Mouse (Mus musculus): ENCODE measurements around the gene Gna13.
A peak's percentile ranks its signal among the peaks of the same experiment; 100 is the strongest.

The Gna13 gene

DNA sequence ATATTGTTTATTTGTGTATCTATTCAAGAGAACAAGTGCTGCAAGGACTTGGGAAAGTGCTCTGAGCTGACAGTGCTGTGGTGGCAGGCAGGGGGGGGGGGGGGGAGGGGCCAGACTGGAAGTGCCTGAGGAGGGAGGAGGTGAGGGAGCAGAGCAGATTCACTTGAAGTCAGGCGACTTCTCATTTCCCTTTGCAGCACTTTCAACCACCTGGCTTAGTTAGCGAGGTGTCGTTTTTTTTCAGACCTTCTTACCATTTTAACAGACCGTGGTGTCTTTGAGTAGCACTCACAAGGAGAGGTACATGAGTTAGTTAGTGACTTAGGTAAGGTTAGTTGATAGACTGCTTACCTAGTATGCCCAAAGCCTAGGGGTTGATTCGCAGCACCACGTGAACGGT, 12.8 kb downstream of the Gna13 start:
- DNase-seq (ENCODE audit: low spot score), result no peak

DNA sequence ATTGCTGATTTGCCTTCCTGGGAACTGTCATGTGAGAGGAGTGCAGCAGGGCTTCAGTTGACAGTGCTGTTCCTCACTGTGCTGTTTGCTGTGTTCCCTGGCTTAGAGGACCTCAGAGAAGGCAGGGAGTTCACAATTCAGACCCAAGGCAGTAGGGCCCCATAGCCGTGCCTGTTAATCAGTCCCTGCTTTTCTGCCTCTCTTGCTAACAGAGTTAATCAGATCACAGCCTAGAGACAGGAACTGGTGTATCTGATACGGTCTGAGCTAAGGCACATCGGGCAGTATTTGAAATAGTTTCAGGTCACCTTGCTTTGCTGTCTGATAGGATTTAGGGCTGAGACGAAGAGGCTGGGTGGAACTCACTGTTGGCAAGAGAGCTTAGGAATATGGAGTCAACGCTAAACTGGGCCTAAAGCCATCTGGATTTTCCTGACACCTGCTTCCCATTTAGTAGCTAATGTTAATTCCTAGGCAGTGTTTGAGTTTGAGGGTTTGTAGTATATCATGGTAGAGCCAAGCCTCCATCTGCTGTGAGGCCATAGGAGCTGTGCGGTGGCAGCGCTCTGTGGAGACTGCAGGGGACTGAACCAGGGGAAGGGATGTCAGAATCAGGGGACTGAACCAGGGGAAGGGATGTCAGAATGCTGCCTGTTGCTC, 14.0 kb downstream of the Gna13 start:
- no peak for DNase-seq (ENCODE audit: low spot score)

DNA sequence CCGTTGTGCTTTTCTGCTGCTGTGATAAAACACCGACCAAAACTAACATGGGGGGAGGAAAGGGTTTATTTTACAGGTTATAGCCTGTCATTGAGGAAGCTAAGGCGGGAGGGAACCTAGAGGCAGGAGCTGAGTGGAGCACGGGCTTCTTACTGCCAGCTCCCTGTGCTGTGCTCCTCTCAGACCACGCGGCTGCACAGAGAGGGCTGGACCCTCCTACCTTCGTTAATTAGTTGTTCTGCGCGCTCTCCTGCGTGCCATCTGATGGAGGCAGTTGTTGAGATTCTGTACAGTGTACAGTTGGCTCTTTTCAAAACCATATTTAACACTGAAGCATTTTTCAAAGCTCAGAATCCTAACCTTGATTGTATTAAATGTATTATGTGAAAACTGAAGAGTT, 14.8 kb downstream of the Gna13 start:
- no peak for DNase-seq (ENCODE audit: low spot score)

DNA sequence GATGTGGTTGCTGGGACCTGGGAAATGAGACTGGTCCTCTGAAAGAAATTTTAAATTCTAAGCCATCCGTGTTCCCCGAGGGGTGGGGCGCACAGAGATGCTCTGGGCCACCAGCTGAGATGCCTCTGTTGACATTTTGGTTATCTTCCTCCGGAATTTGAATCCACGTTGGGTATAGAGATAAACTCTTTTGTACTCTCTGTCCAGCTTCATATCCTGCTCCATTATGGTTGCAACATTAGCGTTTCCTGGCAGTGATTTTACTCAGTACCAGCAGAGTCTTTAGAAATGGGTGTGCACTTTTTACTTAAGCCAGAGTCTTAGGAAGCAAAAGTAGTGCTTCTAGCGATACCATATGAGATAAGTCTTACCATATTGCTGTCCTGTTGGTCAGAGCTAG, 15.4 kb downstream of the Gna13 start:
- no peak for DNase-seq (ENCODE audit: low spot score)

DNA sequence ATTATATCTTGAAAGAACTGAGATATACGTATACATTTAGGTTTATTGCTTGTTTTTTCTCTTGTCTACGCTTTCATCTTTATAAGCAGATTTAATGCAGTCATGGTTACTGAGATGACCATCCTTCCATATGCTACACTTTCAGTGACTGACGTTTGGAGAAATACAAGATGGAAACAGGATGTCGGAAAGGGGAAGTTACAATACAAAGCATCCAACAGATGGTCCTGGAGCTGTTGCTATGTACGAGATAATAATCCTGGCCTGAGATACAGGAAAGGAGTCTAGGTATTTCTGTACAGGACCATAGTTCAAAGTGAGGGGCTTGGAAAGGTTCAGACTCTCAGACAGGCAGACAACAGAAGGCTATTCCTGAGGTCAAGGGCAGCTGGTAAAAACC, 18.0 kb downstream of the Gna13 start:
- no peak for DNase-seq (ENCODE audit: low spot score)

DNA sequence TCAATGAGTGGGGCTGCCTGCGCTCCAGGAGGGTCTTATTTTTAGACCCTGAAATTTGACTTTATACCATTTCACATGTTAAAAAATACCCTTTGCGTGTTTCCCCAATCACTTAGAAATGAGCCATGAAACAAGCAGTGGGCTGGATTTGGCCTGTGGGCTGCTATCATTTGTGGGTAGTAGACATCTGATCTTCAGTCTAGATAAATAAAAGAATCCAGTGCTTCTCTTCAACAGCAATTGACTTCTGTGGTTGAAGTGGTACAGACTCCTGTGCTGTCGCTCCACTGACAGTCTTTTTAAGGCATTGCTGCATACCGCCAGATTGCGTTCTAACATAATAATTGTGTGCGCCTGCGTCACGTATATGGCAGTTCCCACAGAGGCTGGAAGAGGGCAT, 22.7 kb downstream of the Gna13 start:
- DNase-seq (ENCODE audit: low spot score), result no peak

DNA sequence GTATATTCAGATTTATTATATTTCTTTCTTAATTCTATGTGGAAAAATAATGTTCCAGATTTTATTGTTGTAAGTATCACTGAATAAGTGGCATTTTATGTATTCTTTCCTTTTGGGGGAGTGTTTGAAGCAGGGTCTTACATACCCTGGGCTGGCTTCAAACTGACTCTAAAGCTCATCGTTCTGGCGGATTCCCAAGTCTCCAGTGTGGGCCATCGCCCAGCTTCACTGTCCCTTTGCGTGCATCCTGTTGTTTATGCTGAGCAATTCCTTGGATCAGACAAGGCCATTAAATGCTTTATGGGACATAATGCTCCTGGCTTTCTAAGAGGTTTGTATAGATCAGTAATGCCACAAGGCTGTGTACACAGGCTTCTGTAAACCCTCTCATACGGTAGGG, 26.4 kb downstream of the Gna13 start:
- no peak for DNase-seq (ENCODE audit: low spot score)

DNA sequence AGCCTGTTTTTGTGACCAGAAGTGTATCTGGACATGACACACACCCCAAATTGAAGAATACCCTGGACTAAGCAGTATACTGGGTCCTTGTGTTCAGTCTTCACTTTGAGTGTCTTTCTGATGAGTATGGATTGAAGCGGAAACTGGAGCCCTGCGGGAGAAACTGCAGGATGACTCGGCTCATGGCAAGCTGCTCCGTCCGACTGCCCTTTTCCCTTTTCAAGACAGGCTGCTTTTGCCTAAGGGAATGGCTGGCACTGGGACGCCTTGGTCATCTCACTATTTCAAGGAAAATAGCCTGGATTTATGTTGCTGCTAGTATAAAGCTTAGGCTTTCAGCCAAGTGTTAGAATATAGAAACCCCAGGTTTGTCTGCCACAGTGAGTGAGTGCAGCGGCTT, 28.6 kb downstream of the Gna13 start:
- DNase-seq (ENCODE audit: low spot score), result no peak

DNA sequence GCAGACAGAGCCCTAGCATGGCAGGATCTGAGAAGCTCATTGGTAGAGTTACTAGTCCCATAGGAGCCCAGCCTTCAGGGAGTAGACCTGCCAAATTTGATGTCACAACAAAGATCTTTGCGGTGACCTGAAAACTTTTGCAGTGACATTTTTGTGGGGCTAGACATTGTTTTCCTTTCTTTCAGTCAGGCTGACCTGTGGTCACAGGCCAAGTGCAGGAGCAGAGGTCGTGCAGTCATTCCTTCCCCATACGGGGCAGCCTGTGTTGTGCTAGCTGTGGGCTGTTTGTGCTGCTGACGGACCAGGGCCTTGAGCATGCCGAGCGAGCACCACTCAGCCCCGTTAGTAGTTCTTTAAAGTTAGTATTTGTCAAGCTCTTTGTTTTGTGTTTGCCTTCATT, 29.1 kb downstream of the Gna13 start:
- peak; percentile 31 for DNase-seq (ENCODE audit: low spot score)

DNA sequence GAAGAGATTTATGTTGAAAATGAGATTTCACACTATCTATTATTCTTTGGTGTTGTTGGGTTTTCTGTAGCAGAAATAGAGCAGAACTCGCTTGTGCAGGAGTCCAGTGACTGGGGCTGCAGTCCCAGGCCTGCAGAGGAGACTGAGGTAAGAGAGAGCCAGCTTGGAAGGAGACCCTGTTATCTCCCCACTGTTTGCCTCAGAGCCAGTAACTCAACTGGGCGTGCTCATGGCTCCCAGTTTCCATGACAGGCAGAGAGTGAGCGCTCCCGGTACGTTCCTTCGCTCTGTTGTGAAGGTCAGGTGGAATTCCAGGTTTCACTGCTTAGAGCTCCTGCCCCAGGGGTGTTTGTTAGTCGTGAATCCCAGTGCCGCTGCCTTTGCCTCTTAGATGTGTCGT, 30.0 kb downstream of the Gna13 start:
- no peak for DNase-seq (ENCODE audit: low spot score)

DNA sequence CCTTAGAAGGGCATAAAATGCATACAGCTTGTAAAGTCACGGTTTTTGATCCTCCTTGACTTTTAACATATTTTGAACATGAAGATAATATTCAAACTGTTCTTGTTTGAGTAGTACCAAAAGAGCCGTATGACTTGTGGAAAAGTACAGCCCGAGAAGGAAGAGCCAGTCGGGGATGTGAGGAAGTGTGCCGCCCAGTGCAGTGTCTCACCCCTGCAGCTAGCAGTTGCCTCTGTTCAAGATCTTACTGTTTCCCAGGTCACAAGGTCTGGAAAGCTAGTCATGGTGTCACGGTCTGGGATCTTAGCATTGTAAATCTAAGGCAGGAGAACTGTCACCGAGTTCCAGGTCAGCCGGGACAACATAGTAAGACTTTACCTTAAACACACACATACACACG, 32.1 kb downstream of the Gna13 start:
- DNase-seq (ENCODE audit: low spot score), result no peak

DNA sequence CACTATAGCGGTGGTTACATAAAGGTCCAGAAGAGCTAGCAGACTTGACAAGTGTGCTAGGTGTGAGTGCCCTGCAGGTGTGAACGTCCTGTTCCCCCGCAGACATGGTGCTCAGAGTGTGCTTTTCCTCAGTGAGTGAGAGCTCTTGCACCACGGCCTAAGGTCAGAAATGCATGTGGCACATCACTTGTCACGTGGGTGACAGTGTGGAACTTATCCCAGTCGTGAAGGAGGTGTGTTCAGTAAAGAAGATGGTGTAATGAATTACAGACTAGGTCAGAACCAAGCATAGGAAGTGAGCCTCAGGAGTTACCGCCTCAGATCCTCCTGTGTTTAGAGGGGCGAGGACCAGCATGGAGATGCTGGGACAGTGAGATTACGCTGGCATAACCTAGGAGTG, 32.7 kb downstream of the Gna13 start:
- no peak for DNase-seq (ENCODE audit: low spot score)

DNA sequence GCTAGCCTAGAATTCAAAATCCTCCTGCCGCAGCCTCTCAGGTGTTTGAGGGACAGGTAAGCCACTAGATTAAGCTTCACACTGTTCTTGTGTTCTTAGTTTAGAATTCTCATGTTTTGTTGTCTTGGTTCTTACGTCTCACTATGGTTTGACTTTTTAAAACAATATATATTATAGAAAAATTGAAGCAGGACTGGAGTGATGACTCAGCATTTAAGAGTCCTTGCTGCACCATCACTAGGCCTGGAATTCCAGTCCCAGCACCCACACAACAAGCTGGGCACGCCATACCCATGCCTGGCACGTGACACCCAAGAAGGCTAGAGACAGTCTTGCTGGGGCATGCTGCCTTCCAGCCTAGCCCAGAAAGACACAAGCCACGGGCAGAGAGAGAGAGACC, 43.8 kb downstream of the Gna13 start:
- no peak for DNase-seq (ENCODE audit: low spot score)

DNA sequence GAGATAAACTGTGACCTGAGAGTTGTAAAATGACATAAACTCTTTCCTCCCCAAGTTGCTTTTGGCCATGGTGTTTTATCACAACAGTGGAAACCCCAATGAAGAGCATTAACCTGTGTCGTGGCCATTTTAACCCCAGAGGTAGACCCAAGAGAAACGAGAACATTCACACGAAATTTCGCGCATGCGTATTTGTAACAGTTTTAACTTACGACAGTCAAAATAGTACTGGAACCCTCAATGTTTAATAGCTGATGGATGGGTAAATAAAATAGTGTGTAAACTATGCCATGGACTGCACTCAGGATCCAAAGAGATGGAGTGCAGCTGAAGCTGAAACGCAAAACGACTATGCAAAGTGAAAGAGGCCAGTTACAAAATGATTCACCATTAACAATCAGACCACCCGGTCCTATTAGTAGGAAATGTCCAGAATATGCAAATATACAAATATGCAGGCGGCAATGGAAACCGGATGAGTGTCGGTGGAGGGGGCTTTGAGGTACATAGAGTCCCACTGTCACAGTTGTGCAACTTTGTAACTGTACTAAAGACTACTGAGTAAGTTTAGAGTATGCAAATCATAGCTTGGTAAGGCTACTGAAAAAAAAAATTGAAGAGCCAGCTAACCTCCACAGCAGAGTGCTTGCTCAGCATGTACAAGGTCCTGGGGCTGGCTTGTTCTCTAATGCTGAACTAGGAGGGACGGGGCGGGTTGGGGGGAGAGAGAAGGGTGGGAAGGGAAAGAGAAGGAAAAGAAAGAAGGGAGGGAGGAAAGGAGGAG, 47.8 kb downstream of the Gna13 start:
- DNase-seq (ENCODE audit: low spot score), result no peak

DNA sequence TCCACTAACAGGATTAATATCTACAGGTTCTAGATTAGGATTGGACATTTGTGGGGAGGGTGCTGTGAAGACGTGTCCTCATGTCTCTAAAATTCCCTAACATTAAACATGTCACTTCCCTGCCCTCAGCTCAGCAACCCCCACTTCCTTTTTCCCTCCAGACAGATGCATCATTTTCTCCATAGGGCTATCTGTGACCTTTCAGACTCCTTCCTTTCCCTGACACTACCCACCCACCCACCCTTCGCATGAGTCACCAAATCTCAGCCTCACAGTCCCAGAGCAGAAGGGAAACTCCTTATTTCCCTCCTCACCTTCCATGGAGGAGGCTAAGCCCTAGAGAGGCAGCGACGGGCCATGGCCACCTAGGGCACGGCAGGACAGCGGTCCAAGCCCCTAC, 51.0 kb downstream of the Gna13 start, which contains the start of gene 9930022D16Rik:
Gene 9930022D16Rik (plus strand): TSS at position 301 of the 400 bp plus-strand sequence.
- DNase-seq (ENCODE audit: low spot score), result no peak

DNA sequence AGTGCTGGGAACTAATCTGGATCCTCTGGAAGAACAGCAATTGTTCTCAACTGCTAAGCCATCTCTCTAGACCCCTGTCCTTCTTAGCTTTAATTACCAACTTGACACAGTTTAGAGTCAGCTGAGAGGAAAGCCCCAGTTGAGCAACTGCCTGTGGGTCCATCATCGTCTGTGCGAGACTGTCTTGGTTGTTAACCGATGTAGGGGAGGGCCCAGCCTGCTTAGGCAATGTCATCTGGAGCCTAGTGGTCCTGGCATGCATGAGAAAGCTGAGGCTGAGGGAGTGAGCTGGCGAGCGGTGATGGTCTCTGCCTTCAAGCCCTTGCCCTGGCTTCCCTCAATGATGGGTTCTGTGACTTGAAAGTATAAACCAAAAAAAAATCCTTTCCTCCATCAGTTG, 52.2 kb downstream of the Gna13 start:
- DNase-seq (ENCODE audit: low spot score), result no peak

DNA sequence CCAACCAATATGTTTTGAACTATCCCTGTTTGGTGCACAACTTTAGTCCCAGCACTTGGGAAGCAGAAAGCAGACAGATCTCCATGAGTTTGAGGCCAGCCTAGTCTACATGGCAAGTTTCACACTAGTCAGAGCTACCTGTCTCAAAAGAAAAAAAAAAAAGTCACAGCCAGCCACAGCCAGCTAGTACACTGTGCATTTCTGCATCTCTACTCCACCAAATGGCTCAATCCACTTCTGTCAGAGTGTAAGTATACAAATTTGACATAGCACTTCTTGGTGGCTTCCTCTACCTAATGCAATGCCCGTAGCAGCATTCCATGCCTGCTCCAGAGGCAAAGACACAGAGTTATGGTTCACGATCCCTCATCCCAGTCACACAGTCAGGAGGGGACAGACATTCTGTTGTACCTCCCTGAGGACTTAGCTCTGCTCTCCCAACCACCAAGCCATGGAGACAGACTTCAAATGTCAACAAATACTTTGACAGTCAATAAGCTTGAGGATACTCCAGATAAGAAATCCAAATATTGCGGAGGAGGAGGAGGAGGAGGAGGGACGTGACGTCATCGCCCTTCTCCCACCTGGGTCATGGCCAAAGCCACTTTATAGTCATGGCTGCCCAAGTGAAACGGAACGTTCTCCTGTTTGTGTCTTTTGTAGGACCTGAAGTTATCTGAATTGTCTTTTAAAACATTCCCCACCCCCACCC, 54.2 kb downstream of the Gna13 start:
- no peak for DNase-seq (ENCODE audit: low spot score)

DNA sequence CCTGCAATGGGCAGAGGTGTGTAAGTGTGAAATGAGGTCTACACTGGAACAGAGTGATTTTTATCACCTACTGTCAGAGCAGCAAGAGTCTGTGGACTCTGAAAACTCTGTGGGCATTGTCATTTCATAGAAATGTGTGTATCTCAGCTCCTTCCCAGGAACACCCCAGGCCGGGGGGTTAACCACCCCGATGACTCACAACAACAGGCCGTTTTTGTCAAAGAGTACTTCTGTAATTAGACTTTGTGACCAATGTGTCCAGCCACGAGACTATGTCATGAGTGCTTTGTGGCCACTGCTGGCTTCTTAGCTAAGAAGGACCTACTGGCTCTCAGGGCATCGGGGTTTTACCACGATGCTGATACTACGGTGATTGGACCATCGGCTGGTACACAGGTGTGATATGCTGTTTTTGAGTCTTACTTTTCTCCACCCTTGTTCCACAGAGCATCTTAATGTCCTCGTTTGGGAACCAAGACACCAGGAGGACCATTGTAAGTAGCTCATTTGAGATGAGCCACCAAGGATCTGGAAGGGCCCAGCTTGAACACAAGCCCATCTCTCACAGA, 54.9 kb downstream of the Gna13 start:
- no peak for DNase-seq (ENCODE audit: low spot score)

DNA sequence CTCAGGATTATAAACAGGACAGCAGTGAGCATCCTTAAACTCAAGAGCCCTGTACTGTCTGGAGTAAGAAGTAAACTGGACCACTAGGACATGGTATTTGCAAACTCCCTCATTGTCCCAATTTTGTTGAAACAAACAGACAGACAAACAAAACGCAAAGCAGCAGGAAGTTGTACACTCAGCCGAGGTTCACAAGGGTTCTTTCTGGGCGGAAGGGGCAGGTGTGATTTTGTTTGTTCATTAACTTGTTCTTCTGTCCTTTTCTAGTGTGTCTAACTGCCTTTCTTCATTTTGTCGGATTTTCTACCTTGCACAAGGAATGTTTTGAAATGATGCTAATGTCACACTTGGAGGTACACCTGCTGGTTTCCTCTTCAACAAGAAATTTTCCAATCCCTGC, 56.8 kb downstream of the Gna13 start:
- DNase-seq (ENCODE audit: low spot score), result no peak

DNA sequence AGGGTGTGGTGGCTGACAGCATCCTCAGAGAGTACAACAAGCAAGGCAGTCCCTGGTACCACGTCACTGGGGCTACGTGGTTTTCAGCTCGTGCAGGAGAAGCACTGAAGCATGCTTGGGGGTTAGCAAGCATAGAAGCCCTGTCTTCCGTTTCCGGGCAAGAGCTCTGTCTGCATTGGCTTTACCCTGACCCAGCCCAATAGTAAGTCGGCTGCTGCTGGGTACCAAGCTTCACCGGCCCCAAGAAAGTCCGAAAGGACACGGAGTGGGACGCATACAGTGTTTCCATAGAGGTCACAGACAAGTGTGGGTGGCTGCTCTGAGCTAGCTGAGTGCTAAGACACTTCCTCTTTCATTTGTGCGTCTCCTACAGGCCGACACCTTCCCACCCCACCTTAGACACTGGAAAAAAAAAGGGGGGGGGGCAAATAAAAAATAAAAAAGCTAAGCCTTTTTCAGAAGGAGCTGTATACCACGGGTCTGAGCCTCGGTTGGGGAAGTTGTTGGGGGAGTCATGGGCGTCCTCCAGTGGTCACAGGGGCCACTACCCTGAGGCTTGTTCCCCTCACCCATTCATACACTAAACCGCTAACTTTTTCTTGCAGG, 57.4 kb downstream of the Gna13 start:
- no peak for DNase-seq (ENCODE audit: low spot score)

DNA sequence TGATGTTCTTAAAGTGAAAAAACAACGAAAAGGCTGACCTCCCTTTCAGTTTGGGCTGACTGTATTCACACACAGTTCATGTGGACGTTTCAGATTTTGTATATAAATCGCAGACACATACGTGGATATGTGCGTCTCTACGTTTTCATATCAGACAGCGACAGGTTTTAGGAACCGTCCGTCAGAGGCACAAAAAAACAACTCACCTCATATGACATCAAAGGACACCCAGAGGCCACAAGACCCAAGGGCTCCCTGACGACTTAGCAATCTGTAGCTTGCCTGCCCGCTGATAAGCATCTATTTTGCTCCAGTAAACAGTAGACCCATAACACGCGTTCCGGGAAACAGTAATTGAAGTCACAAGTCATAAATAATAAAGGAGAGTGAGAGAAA, 57.9 kb downstream of the Gna13 start:
- no peak for DNase-seq (ENCODE audit: low spot score)

DNA sequence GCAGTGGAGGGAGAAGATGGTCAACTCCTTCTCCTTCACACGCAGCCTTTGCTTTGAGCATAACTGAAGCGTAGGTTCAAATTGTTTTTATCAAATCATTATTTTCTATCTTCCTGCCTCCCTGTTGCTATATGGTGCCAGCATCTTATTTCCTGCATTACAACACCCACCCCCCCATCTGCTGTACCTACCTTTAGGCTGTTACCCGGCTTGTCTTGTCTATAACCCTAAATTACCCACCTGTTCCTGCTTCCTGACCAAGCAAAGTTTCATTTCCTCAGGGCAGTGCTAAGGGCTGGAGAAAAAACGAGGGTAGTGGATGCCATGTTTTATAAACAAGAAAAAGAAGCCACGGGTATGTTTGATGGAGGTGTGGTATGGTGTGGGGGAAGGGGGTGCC, 58.6 kb downstream of the Gna13 start:
- DNase-seq (ENCODE audit: low spot score), result no peak

DNA sequence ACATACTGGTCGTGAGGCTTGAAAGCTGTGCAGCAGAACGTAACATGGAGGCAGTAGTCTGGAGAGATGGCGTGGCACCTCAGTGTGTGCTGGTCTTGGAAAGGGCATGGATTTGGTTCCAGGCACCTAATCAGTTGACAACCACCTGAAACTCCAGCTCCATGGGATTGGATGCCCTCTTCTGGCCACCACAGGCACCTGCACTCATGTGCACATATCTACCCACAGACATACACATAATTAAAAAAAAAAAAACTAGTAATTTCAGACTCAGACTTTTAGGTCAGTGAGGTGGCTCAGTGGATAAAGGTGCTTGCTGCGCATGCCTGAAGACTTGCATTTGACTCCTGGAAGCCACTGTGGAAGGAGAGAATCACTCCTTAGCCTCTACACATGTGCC, 59.6 kb downstream of the Gna13 start:
- DNase-seq (ENCODE audit: low spot score), result no peak
